In genomic region chr8:106115897-106116296, GRCm38 (mm10) we compare ENCODE assay signal across 10 mouse cellular contexts. TPM values are rescaled to one million over a fixed set of nuclear protein-coding genes. Genes with fewer than 3 reads are reported as not detected.
DNase-seq lines count a peak whose midpoint lies in the region; ATAC-seq and TF ChIP-seq lines count a peak whose summit lies in the region.
"Had no signal": no experiment of that assay in that cellular context is flagged by ENCODE, and none has a peak within 500 bp of the region (broad histone marks: within the 10 kb centered on the region; RNA-seq: fewer than 3 reads in every experiment).

No protein-coding gene starts in this region.

- H3K4me3 ChIP-seq in kidney, postnatal 0 days (replicated peaks; ENCODE audit: low read depth, low read length), result no peak overlapping the region
- no peak overlapping the region for H3K4me3 ChIP-seq in kidney, embryonic 15.5 days (replicated peaks)
- no peak overlapping the region for H3K4me3 ChIP-seq in midbrain, embryonic 15.5 days
- H3K4me3 ChIP-seq: embryonic facial prominence, embryonic 12.5 days; liver, embryonic 15.5 days had no signal

- no peaks in the 10 kb centered on the region for H3K4me1 ChIP-seq in kidney, postnatal 0 days (replicated peaks; ENCODE audit: insufficient read depth, low read length)
- no peaks in the 10 kb centered on the region for H3K4me1 ChIP-seq in kidney, embryonic 15.5 days
- H3K4me1 ChIP-seq in midbrain, embryonic 15.5 days, result no peaks in the 10 kb centered on the region
- H3K4me1 ChIP-seq: embryonic facial prominence, embryonic 12.5 days; liver, embryonic 15.5 days had no signal

- no peaks in the 10 kb centered on the region for H3K36me3 ChIP-seq in kidney, postnatal 0 days (ENCODE audit: insufficient read depth, low read length)
- peaks cover 62% of the 10 kb centered on the region for H3K36me3 ChIP-seq in kidney, embryonic 15.5 days
- no peaks in the 10 kb centered on the region for H3K36me3 ChIP-seq in midbrain, embryonic 15.5 days (replicated peaks)

- WGBS in kidney, postnatal 0 days, result 100% methylated on average over 3 of the region's 3 CpGs
- 96% methylated on average over 3 of the region's 3 CpGs for WGBS in kidney, embryonic 15.5 days
- WGBS in midbrain, embryonic 15.5 days, result 96% methylated on average over 3 of the region's 3 CpGs

- ATAC-seq in kidney, postnatal 0 days (replicated peaks; ENCODE audit: low FRiP score, low read depth), result no peak
- no peak for ATAC-seq in kidney, embryonic 15.5 days (replicated peaks; ENCODE audit: low FRiP score)
- ATAC-seq in erythroblast, adult 5-6 weeks (replicated peaks; ENCODE audit: low FRiP score, poor library complexity, severe bottlenecking), result peak; percentile 86
- no peak for ATAC-seq in midbrain, embryonic 15.5 days (replicated peaks)

- H3K27me3 ChIP-seq in kidney, postnatal 0 days (ENCODE audit: insufficient read depth, low read length), result no peaks in the 10 kb centered on the region
- H3K27me3 ChIP-seq in kidney, embryonic 15.5 days, result no peaks in the 10 kb centered on the region
- no peaks in the 10 kb centered on the region for H3K27me3 ChIP-seq in midbrain, embryonic 15.5 days (replicated peaks)
- H3K27me3 ChIP-seq: embryonic facial prominence, embryonic 12.5 days; liver, embryonic 15.5 days had no signal

- H3K4me2 ChIP-seq in kidney, postnatal 0 days (ENCODE audit: low read length), result no peak overlapping the region
- no peak overlapping the region for H3K4me2 ChIP-seq in kidney, embryonic 15.5 days
- H3K4me2 ChIP-seq in midbrain, embryonic 15.5 days, result no peak overlapping the region
- H3K4me2 ChIP-seq: embryonic facial prominence, embryonic 12.5 days; liver, embryonic 15.5 days had no signal

- DNase-seq in kidney, postnatal 0 days (ENCODE audit: low spot score), result peak; percentile 38
- DNase-seq in NIH3T3 (ENCODE audit: low read depth), result peak; percentile 43
- peak; percentile 76 for DNase-seq in naive thymus-derived CD4-positive, alpha-beta T cell, adult 2 months (ENCODE audit: low read depth)
- DNase-seq in yolk sac, embryonic 10.5 days (ENCODE audit: low spot score), result no peak
- no peak for DNase-seq in adrenal gland, postnatal 25 days

- no peak overlapping the region for H3K9ac ChIP-seq in kidney, postnatal 0 days (ENCODE audit: low read depth, low read length)
- no peak overlapping the region for H3K9ac ChIP-seq in kidney, embryonic 15.5 days
- H3K9ac ChIP-seq in midbrain, embryonic 15.5 days, result no peak overlapping the region
- H3K9ac ChIP-seq: embryonic facial prominence, embryonic 12.5 days; liver, embryonic 15.5 days had no signal

- H3K9me3 ChIP-seq in kidney, postnatal 0 days (replicated peaks; ENCODE audit: low read length), result no peaks in the 10 kb centered on the region
- H3K9me3 ChIP-seq in kidney, embryonic 15.5 days (replicated peaks), result no peaks in the 10 kb centered on the region
- H3K9me3 ChIP-seq in midbrain, embryonic 15.5 days, result no peaks in the 10 kb centered on the region
- H3K9me3 ChIP-seq: embryonic facial prominence, embryonic 12.5 days; liver, embryonic 15.5 days had no signal

- no peak overlapping the region for H3K27ac ChIP-seq in kidney, postnatal 0 days
- H3K27ac ChIP-seq in kidney, embryonic 15.5 days, result no peak overlapping the region
- H3K27ac ChIP-seq in midbrain, embryonic 15.5 days, result no peak overlapping the region
- H3K27ac ChIP-seq: embryonic facial prominence, embryonic 12.5 days; liver, embryonic 15.5 days had no signal

- TF ChIP-seq CTCF in kidney, postnatal 0 days (IDR thresholded peaks at IDR 0.05; ENCODE audit: low read depth), result peak; percentile 66

RNA-seq across cellular contexts. Expression of gene Esrp2, which starts 20.9 kb away (rescaled TPM):
- polyA plus RNA-seq in kidney, postnatal 0 days (2015; fragmentation: Nextera tagmentation; extraction: Ambion mirVana), result 21.0 and 21.2 TPM in 2 replicates
- 14.9 and 15.8 TPM in 2 replicates for polyA plus RNA-seq in kidney, embryonic 15.5 days (2015; fragmentation: Nextera tagmentation; extraction: Ambion mirVana)
- not detected in 2 replicates for total RNA-seq in erythroblast, adult 5-6 weeks (2015; ENCODE audit: low replicate concordance)
- total RNA-seq in erythroblast, adult 5-6 weeks (2017; ENCODE audit: low replicate concordance), result not detected in 2 replicates
- total RNA-seq in adrenal gland, postnatal 25 days (2021), result 2.0 and 3.9 TPM in 2 replicates
- polyA plus RNA-seq in midbrain, embryonic 15.5 days (2015; fragmentation: Nextera tagmentation; extraction: Ambion mirVana), result 0.37 and 0.38 TPM in 2 replicates

RNA-seq across cellular contexts. Expression of gene Pla2g15, which starts 34.3 kb away (rescaled TPM):
- polyA plus RNA-seq in kidney, postnatal 0 days (2015; fragmentation: Nextera tagmentation; extraction: Ambion mirVana), result 8.1 and 9.8 TPM in 2 replicates
- polyA plus RNA-seq in kidney, embryonic 15.5 days (2015; fragmentation: Nextera tagmentation; extraction: Ambion mirVana), result 12.4 and 13.9 TPM in 2 replicates
- 5.2 and 6.3 TPM in 2 replicates for total RNA-seq in erythroblast, adult 5-6 weeks (2015; ENCODE audit: low replicate concordance)
- 3.1 and 5.4 TPM in 2 replicates for total RNA-seq in erythroblast, adult 5-6 weeks (2017; ENCODE audit: low replicate concordance)
- 27.6 and 27.7 TPM in 2 replicates for total RNA-seq in adrenal gland, postnatal 25 days (2021)
- polyA plus RNA-seq in midbrain, embryonic 15.5 days (2015; fragmentation: Nextera tagmentation; extraction: Ambion mirVana), result 23.3 and 24.3 TPM in 2 replicates

RNA-seq across cellular contexts. Expression of gene Slc7a6, which starts 52.8 kb away (rescaled TPM):
- 61.0 and 61.6 TPM in 2 replicates for polyA plus RNA-seq in kidney, postnatal 0 days (2015; fragmentation: Nextera tagmentation; extraction: Ambion mirVana)
- polyA plus RNA-seq in kidney, embryonic 15.5 days (2015; fragmentation: Nextera tagmentation; extraction: Ambion mirVana), result 52.7 and 57.3 TPM in 2 replicates
- total RNA-seq in erythroblast, adult 5-6 weeks (2015; ENCODE audit: low replicate concordance), result 2.5 and 3.8 TPM in 2 replicates
- total RNA-seq in erythroblast, adult 5-6 weeks (2017; ENCODE audit: low replicate concordance), result 2.2 and 2.5 TPM in 2 replicates
- 25.6 and 29.0 TPM in 2 replicates for total RNA-seq in adrenal gland, postnatal 25 days (2021)
- 62.7 and 65.0 TPM in 2 replicates for polyA plus RNA-seq in midbrain, embryonic 15.5 days (2015; fragmentation: Nextera tagmentation; extraction: Ambion mirVana)

RNA-seq across cellular contexts. Expression of gene Nfatc3, which starts 57.3 kb away (rescaled TPM):
- polyA plus RNA-seq in kidney, postnatal 0 days (2015; fragmentation: Nextera tagmentation; extraction: Ambion mirVana), result 3.8 and 3.9 TPM in 2 replicates
- 6.5 and 7.3 TPM in 2 replicates for polyA plus RNA-seq in kidney, embryonic 15.5 days (2015; fragmentation: Nextera tagmentation; extraction: Ambion mirVana)
- total RNA-seq in erythroblast, adult 5-6 weeks (2015; ENCODE audit: low replicate concordance), result 52.2 and 56.7 TPM in 2 replicates
- 24.5 and 32.7 TPM in 2 replicates for total RNA-seq in erythroblast, adult 5-6 weeks (2017; ENCODE audit: low replicate concordance)
- total RNA-seq in adrenal gland, postnatal 25 days (2021), result 54.9 TPM in 2 replicates
- polyA plus RNA-seq in midbrain, embryonic 15.5 days (2015; fragmentation: Nextera tagmentation; extraction: Ambion mirVana), result 3.7 and 3.8 TPM in 2 replicates

Comparison
In these comparisons a context has a peak if more than half of its experiments do, and no peak if none do; other contexts are left out.
1. DNase-seq: peak in kidney, postnatal 0 days (single experiment), NIH3T3 (single experiment) and naive thymus-derived CD4-positive, alpha-beta T cell, adult 2 months (single experiment); none in yolk sac, embryonic 10.5 days (single experiment) and adrenal gland, postnatal 25 days (single experiment).
2. RNA of gene Esrp2, which starts 20.9 kb away (polyA plus RNA-seq): 21.0 to 21.2 TPM in kidney, postnatal 0 days and 14.9 to 15.8 TPM in kidney, embryonic 15.5 days; 0.37 to 0.38 TPM in midbrain, embryonic 15.5 days; every median in the first group is over 10 times any median in the second.